Mouse (Mus musculus) heart, adult 11 months (tissue): ENCODE data around the gene Tor1a.

Experiments
- DNase-seq: peaks from one replicate; pipeline ENCODE4 v3.0.0; 2022

The Tor1a gene

GRCm38 (mm10) chr2:30917649-30918048, 50.1 kb downstream of the Tor1a start:
- peak; percentile 93 for DNase-seq

GRCm38 (mm10) chr2:30915933-30916332, 51.8 kb downstream of the Tor1a start:
- DNase-seq = peak; percentile 95

DNA sequence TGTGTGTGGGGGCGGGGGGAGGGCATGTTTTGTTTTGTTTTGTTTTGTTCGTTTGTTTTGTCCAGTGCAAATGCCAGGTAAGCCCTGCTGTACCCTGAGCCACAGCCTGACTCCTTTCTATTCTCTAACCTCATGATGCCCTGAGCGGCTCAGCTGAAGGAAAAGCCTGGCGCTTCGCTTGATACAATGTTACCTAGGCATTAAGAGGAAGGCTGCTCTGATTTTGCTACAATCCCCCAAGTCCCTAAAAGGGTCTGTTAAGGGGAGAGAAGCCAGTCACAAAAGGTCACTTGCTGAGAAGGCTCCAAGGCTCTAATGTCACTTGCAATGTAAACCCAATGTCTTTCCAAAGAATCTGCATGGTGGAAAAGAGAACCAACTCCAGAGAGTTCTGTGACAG, 52.4 kb downstream of the Tor1a start:
- no peak for DNase-seq

GRCm38 (mm10) chr2:30914836-30915235, 52.9 kb downstream of the Tor1a start:
- no peak for DNase-seq

- no peak for DNase-seq
These were observed 54.7 kb downstream of the Tor1a start for GRCm38 (mm10) chr2:30913022-30913421.

- DNase-seq = peak; percentile 98
These were observed 55.4 kb downstream of the Tor1a start for GRCm38 (mm10) chr2:30912291-30912773.
